Mouse (Mus musculus): ENCODE data around the gene A330070K13Rik.

A330070K13Rik gene

GRCm38 (mm10) chr5:130384222-130384912 is at the start of gene A330070K13Rik:
Gene A330070K13Rik, minus strand, starts transcription at chr5:130384631.
- DNase-seq (ENCODE audit: low spot score in 2 of 2) = peak; percentile 37 to 39

GRCm38 (mm10) chr5:130411516-130411915 is 27.1 kb upstream of the A330070K13Rik start:
- peak; percentile 44 to 62 for DNase-seq (ENCODE audit: low spot score in 2 of 2)

GRCm38 (mm10) chr5:130409706-130410105 is 25.3 kb upstream of the A330070K13Rik start:
- DNase-seq (ENCODE audit: low spot score in 2 of 2) = no peak

GRCm38 (mm10) chr5:130405201-130405600 is 20.8 kb upstream of the A330070K13Rik start:
- peak; percentile 62 to 66 for DNase-seq (ENCODE audit: low spot score in 2 of 2)

- no peak for DNase-seq (ENCODE audit: low spot score in 2 of 2)
Observed at GRCm38 (mm10) chr5:130400136-130400917, 15.9 kb upstream of the A330070K13Rik start.

GRCm38 (mm10) chr5:130395142-130395541 is 10.7 kb upstream of the A330070K13Rik start:
- no peak for DNase-seq (ENCODE audit: low spot score in 2 of 2)

- DNase-seq (ENCODE audit: low spot score in 2 of 2) = no peak
Observed at GRCm38 (mm10) chr5:130394386-130394785, 10.0 kb upstream of the A330070K13Rik start.

- DNase-seq (ENCODE audit: low spot score in 2 of 2) = no peak
Observed at GRCm38 (mm10) chr5:130393618-130394355, 9.4 kb upstream of the A330070K13Rik start.

GRCm38 (mm10) chr5:130386418-130386817 is 2.0 kb upstream of the A330070K13Rik start:
- no peak for DNase-seq (ENCODE audit: low spot score in 2 of 2)

GRCm38 (mm10) chr5:130375411-130375810 is 9.0 kb downstream of the A330070K13Rik start:
- no peak for DNase-seq (ENCODE audit: low spot score in 2 of 2)

- DNase-seq (ENCODE audit: low spot score in 2 of 2) = no peak
Observed at GRCm38 (mm10) chr5:130369237-130369636, 15.2 kb downstream of the A330070K13Rik start, which contains the start of gene Caln1. Gene Caln1, plus strand, starts transcription at chr5:130369455.

- no peak for DNase-seq (ENCODE audit: low spot score in 2 of 2)
Observed at GRCm38 (mm10) chr5:130368236-130368635, 16.2 kb downstream of the A330070K13Rik start.

GRCm38 (mm10) chr5:130363773-130364172 is 20.7 kb downstream of the A330070K13Rik start:
- DNase-seq (ENCODE audit: low spot score in 2 of 2) = no peak

- DNase-seq (ENCODE audit: low spot score in 2 of 2) = no peak
Observed at GRCm38 (mm10) chr5:130363111-130363510, 21.3 kb downstream of the A330070K13Rik start.

- DNase-seq (ENCODE audit: low spot score in 2 of 2) = no peak
Observed at GRCm38 (mm10) chr5:130355223-130355622, 29.2 kb downstream of the A330070K13Rik start.

- no peak for DNase-seq (ENCODE audit: low spot score in 2 of 2)
Observed at GRCm38 (mm10) chr5:130345871-130346270, 38.6 kb downstream of the A330070K13Rik start.

- DNase-seq (ENCODE audit: low spot score in 2 of 2) = no peak
Observed at GRCm38 (mm10) chr5:130344999-130345398, 39.4 kb downstream of the A330070K13Rik start.

GRCm38 (mm10) chr5:130340656-130341055 is 43.8 kb downstream of the A330070K13Rik start:
- no peak for DNase-seq (ENCODE audit: low spot score in 2 of 2)

- no peak for DNase-seq (ENCODE audit: low spot score in 2 of 2)
Observed at GRCm38 (mm10) chr5:130335462-130335861, 49.0 kb downstream of the A330070K13Rik start.

- no peak for DNase-seq (ENCODE audit: low spot score in 2 of 2)
Observed at GRCm38 (mm10) chr5:130333971-130334370, 50.5 kb downstream of the A330070K13Rik start.

- no peak for DNase-seq (ENCODE audit: low spot score in 2 of 2)
Observed at GRCm38 (mm10) chr5:130333566-130333965, 50.9 kb downstream of the A330070K13Rik start.

- no peak for DNase-seq (ENCODE audit: low spot score in 2 of 2)
Observed at GRCm38 (mm10) chr5:130331206-130331605, 53.2 kb downstream of the A330070K13Rik start.

All from right cerebral cortex, adult 2 months (tissue).